Mouse (Mus musculus) CH12.LX (cell line): ENCODE data around the gene Rgs11. TPM values are rescaled to one million over a fixed set of nuclear protein-coding genes. Genes with fewer than 3 reads are reported as not detected.

Source experiments
- DNase-seq: peaks from one replicate; pipeline ENCODE4 v3.0.0-alpha.2; 2013; ENCODE audit errors: extremely low read depth
- H3K27ac ChIP-seq: 2 replicates; pipeline ENCODE4 v1.5.1; 2012; ENCODE audit warnings: low read depth, mild to moderate bottlenecking, control low read depth, moderate library complexity; ENCODE audit not compliant: insufficient read depth
- H3K27me3 ChIP-seq: replicated peaks from 2 replicates; pipeline ENCODE3; 2012; ENCODE audit warnings: inconsistent platforms
- H3K36me3 ChIP-seq, 2 experiments: replicated peaks in 1 of 2; 2 replicates each; pipeline versions ENCODE3 to v1.6.1; 2012; ENCODE audit warnings: inconsistent platforms in 1 of 2, low read length in 1 of 2, mild to moderate bottlenecking in 1 of 2, mixed read lengths in 1 of 2, moderate library complexity in 1 of 2; ENCODE audit not compliant: control insufficient read depth in 1 of 2, insufficient read depth in 1 of 2
- H3K4me1 ChIP-seq, 2 experiments: 2 replicates each; pipeline ENCODE4 v1.6.1; 2012; ENCODE audit warnings: inconsistent platforms in 1 of 2, moderate library complexity in 1 of 2; ENCODE audit not compliant: insufficient read depth in 2 of 2, control insufficient read depth in 1 of 2
- H3K4me2 ChIP-seq: 2 replicates; pipeline ENCODE4 v1.6.1; 2012; ENCODE audit warnings: low read depth, mild to moderate bottlenecking, control low read depth; ENCODE audit not compliant: poor library complexity, insufficient read depth, severe bottlenecking
- H3K4me3 ChIP-seq, 3 experiments: fragments of 150-350 bp in 1 of 3; sonication (generic) in 1 of 3; replicated peaks in 1 of 3; 2 replicates each; pipeline versions ENCODE3 to v1.5.1; 2011 to 2012; ENCODE audit warnings: low read depth in 2 of 3, low read length in 2 of 3, mild to moderate bottlenecking in 2 of 3, moderate library complexity in 2 of 3, control low read depth in 1 of 3, improper control_type of control experiment in 1 of 3, inconsistent platforms in 1 of 3, mixed read lengths in 1 of 3; ENCODE audit not compliant: poor library complexity in 1 of 3
- H3K79me2 ChIP-seq: replicated peaks from 2 replicates; pipeline ENCODE4 v1.6.1; 2012; ENCODE audit warnings: mild to moderate bottlenecking, moderate library complexity; ENCODE audit not compliant: control insufficient read depth, poor library complexity, insufficient read depth, severe bottlenecking; ENCODE audit errors: extremely low read depth
- H3K9ac ChIP-seq: 2 replicates; pipeline ENCODE4 v1.6.1; 2012; ENCODE audit warnings: low read depth, mild to moderate bottlenecking, control low read depth, moderate library complexity; ENCODE audit not compliant: insufficient read depth
- H3K9me3 ChIP-seq: replicated peaks from 2 replicates; pipeline ENCODE3; 2012; ENCODE audit warnings: low read length, inconsistent platforms, mixed read lengths
- BHLHE40 ChIP-seq: IDR thresholded peaks from 2 replicates; pipeline ENCODE4 v1.6.1; 2011; ENCODE audit warnings: mild to moderate bottlenecking, low read depth, low read length, improper control_type of control experiment
- CHD2 ChIP-seq: IDR thresholded peaks from 2 replicates; pipeline ENCODE4 v1.6.1; 2011; ENCODE audit warnings: low read length, improper control_type of control experiment
- CTCF ChIP-seq, 2 experiments: IDR thresholded peaks in 1 of 2; conservative IDR thresholded peaks in 1 of 2; 2 replicates each; pipeline ENCODE4 v1.5.1; 2011 to 2012; ENCODE audit warnings: low read depth in 2 of 2, low read length in 2 of 2, improper control_type of control experiment in 1 of 2, inconsistent platforms in 1 of 2, mild to moderate bottlenecking in 1 of 2, moderate library complexity in 1 of 2
- ETS1 ChIP-seq: conservative IDR thresholded peaks from 2 replicates; pipeline ENCODE4 v1.6.1; 2012; ENCODE audit warnings: low read depth, mild to moderate bottlenecking, inconsistent platforms, low read length, improper control_type of control experiment, moderate library complexity
- GABPA ChIP-seq: IDR thresholded peaks from 2 replicates; pipeline ENCODE4 v1.6.1; 2012; ENCODE audit warnings: low read depth, low read length, improper control_type of control experiment, inconsistent platforms; ENCODE audit not compliant: insufficient replicate concordance
- HCFC1 ChIP-seq: IDR thresholded peaks from 2 replicates; pipeline ENCODE4 v1.6.1; 2012; ENCODE audit warnings: low read depth, mild to moderate bottlenecking, inconsistent platforms, low read length, improper control_type of control experiment
- IRF4 ChIP-seq: IDR thresholded peaks from 2 replicates; pipeline ENCODE4 v1.6.1; 2014; ENCODE audit warnings: low read depth, mild to moderate bottlenecking, inconsistent platforms, low read length, improper control_type of control experiment
- JUND ChIP-seq: conservative IDR thresholded peaks from 2 replicates; pipeline ENCODE4 v1.6.1; 2011; ENCODE audit warnings: low read depth, low read length, improper control_type of control experiment
- KAT2A ChIP-seq: IDR thresholded peaks from 2 replicates; pipeline ENCODE4 v1.6.1; 2012; ENCODE audit warnings: low read length, improper control_type of control experiment, inconsistent platforms; ENCODE audit not compliant: insufficient replicate concordance
- MAFK ChIP-seq: IDR thresholded peaks from 2 replicates; pipeline ENCODE4 v1.6.1; 2011; ENCODE audit warnings: low read length, improper control_type of control experiment; ENCODE audit not compliant: insufficient replicate concordance
- MAX ChIP-seq: IDR thresholded peaks from 2 replicates; pipeline ENCODE4 v1.6.1; 2011; ENCODE audit warnings: low read length, improper control_type of control experiment
- MAZ ChIP-seq: IDR thresholded peaks from 2 replicates; pipeline ENCODE4 v1.6.1; 2012; ENCODE audit warnings: low read depth, mild to moderate bottlenecking, inconsistent platforms, low read length, improper control_type of control experiment, moderate library complexity
- MEF2A ChIP-seq: IDR thresholded peaks from 2 replicates; pipeline ENCODE4 v1.6.1; 2014; ENCODE audit warnings: low read depth, mild to moderate bottlenecking, inconsistent platforms, low read length, improper control_type of control experiment, borderline replicate concordance
- MXI1 ChIP-seq: IDR thresholded peaks from 2 replicates; pipeline ENCODE4 v1.6.1; 2011; ENCODE audit warnings: mild to moderate bottlenecking, low read depth, low read length, improper control_type of control experiment
- MYC ChIP-seq: IDR thresholded peaks from 2 replicates; pipeline ENCODE4 v1.6.1; 2011; ENCODE audit warnings: low read depth, mild to moderate bottlenecking, improper control_type of control experiment, low read length
- NELFE ChIP-seq: IDR thresholded peaks from 2 replicates; pipeline ENCODE4 v1.6.1; 2011; ENCODE audit warnings: low read depth, low read length, improper control_type of control experiment
- NRF1 ChIP-seq: IDR thresholded peaks from 2 replicates; pipeline ENCODE4 v1.6.1; 2014; ENCODE audit warnings: low read depth, mild to moderate bottlenecking, inconsistent platforms, low read length, improper control_type of control experiment, moderate library complexity
- POLR2A ChIP-seq: IDR thresholded peaks from 2 replicates; pipeline ENCODE4 v1.6.1; 2011; ENCODE audit warnings: low read depth, mild to moderate bottlenecking, improper control_type of control experiment, low read length
- RAD21 ChIP-seq: IDR thresholded peaks from 2 replicates; pipeline ENCODE4 v1.6.1; 2011; ENCODE audit warnings: low read depth, mild to moderate bottlenecking, low read length, improper control_type of control experiment, moderate library complexity
- SMC3 ChIP-seq: IDR thresholded peaks from 2 replicates; pipeline ENCODE4 v1.6.1; 2011; ENCODE audit warnings: low read depth, low read length, improper control_type of control experiment
- TBP ChIP-seq: conservative IDR thresholded peaks from 2 replicates; pipeline ENCODE4 v1.6.1; 2011; ENCODE audit warnings: low read depth, low read length, improper control_type of control experiment
- UBTF ChIP-seq: IDR thresholded peaks from 2 replicates; pipeline ENCODE4 v1.6.1; 2012; ENCODE audit warnings: low read depth, mild to moderate bottlenecking, inconsistent platforms, low read length, improper control_type of control experiment, moderate library complexity
- USF1 ChIP-seq: IDR thresholded peaks from 2 replicates; pipeline ENCODE4 v1.6.1; 2014; ENCODE audit warnings: low read depth, mild to moderate bottlenecking, inconsistent platforms, low read length, improper control_type of control experiment
- ZC3H11A ChIP-seq: IDR thresholded peaks from 2 replicates; pipeline ENCODE4 v1.6.1; 2012; ENCODE audit warnings: low read depth, mild to moderate bottlenecking, inconsistent platforms, low read length, improper control_type of control experiment
- ZNF384 ChIP-seq: IDR thresholded peaks from 2 replicates; pipeline ENCODE4 v1.6.1; 2012; ENCODE audit warnings: low read depth, low read length, improper control_type of control experiment, inconsistent platforms
- dilution Hi-C: fragments of 300-500 bp; cut with MboI; formaldehyde crosslinking; loops from 2 replicates; pipeline ENCODE4 v1.14.3; 2020; ENCODE audit warnings: low sequenced_read_pairs; ENCODE audit not compliant: extremely low pct_unique_long_range_greater_than_20kb, extremely low pct_ligation_motif_present
- in situ Hi-C: fragments of 300-500 bp; cut with MboI; formaldehyde crosslinking; loops from 3 replicates; pipeline ENCODE4 v1.14.3; 2019; ENCODE audit warnings: low sequenced_read_pairs, low pct_ligation_motif_present, low pct_unique_long_range_greater_than_20kb, mixed read lengths
- polyA plus RNA-seq: library from polyadenylated mRNA; unstranded; fragments of >175 nt; gene quantifications from 2 replicates; pipeline ENCODE4 v1.2.1, GENCODE M21; 2012; ENCODE audit warnings: low read depth; ENCODE audit not compliant: insufficient read length
- total RNA-seq, 2 experiments: library from RNA; depleted of rRNA; stranded (reverse); fragments of 300-350 nt in 1 of 2; fragments of >200 nt in 1 of 2; gene quantifications; 2 replicates each; pipeline ENCODE4 v1.2.3; 2012 to 2014

The Rgs11 gene
- total and polyA plus RNA-seq, 3 experiments = 0.13 to 8.1 (median 0.40) TPM

GRCm38 (mm10) chr17:26240990-26241389, 38.2 kb downstream of the Rgs11 start:
- Histone ChIP-seq H3K79me2 (no peaks in the 10 kb centered on the region), H3K9me3 (peaks cover 4% of the 10 kb centered on the region), H3K4me2 (no peak overlapping the region; the same call in 1 of the 2 replicates), H3K27me3 (no peaks in the 10 kb centered on the region), H3K36me3 (no peaks in the 10 kb centered on the region), H3K4me3 (no peak overlapping the region), H3K27ac (no peak overlapping the region), H3K9ac (no peak overlapping the region), H3K4me1 (peaks cover 0 to 22% of the 10 kb centered on the region in 2 experiments)
- TF ChIP-seq POLR2A = no peak
- no peak for TF ChIP-seq IRF4
- TF ChIP-seq MAFK = no peak
- no peak for TF ChIP-seq USF1
- no peak for TF ChIP-seq ETS1
- no peak for TF ChIP-seq GABPA
- TF ChIP-seq KAT2A = no peak
- TF ChIP-seq MYC = no peak
- TF ChIP-seq BHLHE40 = no peak
- TF ChIP-seq JUND = no peak
- no peak for TF ChIP-seq SMC3
- no peak for TF ChIP-seq MAX
- TF ChIP-seq ZC3H11A = no peak
- in situ Hi-C loops (loop anchor here (5.0 kb wide), 1 partner anchor 49 kb away; no protein-coding TSS in a partner anchor), dilution Hi-C loops (no loop called here)
- DNase-seq = no peak

- TF ChIP-seq RAD21 = peak; percentile 47
- TF ChIP-seq SMC3 = peak; percentile 36
- TF ChIP-seq ZNF384 = no peak
- 0 out of 2 replicates have a peak, but pooled peaks have one; percentile 46 for TF ChIP-seq NELFE
- 0 out of 2 replicates have a peak, but pooled peaks have one; percentile 50 for TF ChIP-seq UBTF
- TF ChIP-seq NRF1 = 0 out of 2 replicates have a peak, but pooled peaks have one; percentile 33
- no peak for TF ChIP-seq MAFK
- no peak for TF ChIP-seq CHD2
- peak; percentile 50; the same call in 1 of the 2 replicates for TF ChIP-seq MAZ
- TF ChIP-seq MXI1 = peak; percentile 37; the same call in 1 of the 2 replicates
- TF ChIP-seq CTCF (conservative IDR thresholded peaks at IDR 0.05 in 1 of 2, IDR thresholded peaks at IDR 0.05 in 1 of 2; ENCODE audit: low read depth in 2 of 2, low read length in 2 of 2) = peak in 1 of 2 experiments; percentile 60; a peak in 3 of 4 replicates
- no peak for TF ChIP-seq MEF2A
- no peak; the same call in 1 of the 2 replicates for TF ChIP-seq HCFC1
- TF ChIP-seq TBP = 0 out of 2 replicates have a peak, but pooled peaks have one; percentile 29
- Histone ChIP-seq H3K27me3 (peaks cover 9% of the 10 kb centered on the region), H3K4me2 (peak overlapping the region; percentile 39; the same call in 1 of the 2 replicates), H3K9me3 (peaks cover 6% of the 10 kb centered on the region), H3K36me3 (no peaks in the 10 kb centered on the region), H3K4me1 (peaks cover 0 to 22% of the 10 kb centered on the region in 2 experiments), H3K27ac (peak overlapping the region; percentile 2; the same call in 1 of the 2 replicates), H3K79me2 (no peaks in the 10 kb centered on the region), H3K9ac (peak overlapping the region; percentile 69), H3K4me3 (peak overlapping the region; percentile 71 to 88 (median 84))
- DNase-seq = peak; percentile 77
- in situ Hi-C loops (loop anchor here (5.0 kb wide), 1 partner anchor 51 kb away; no protein-coding TSS in a partner anchor), dilution Hi-C loops (no loop called here)
Observed at GRCm38 (mm10) chr17:26243471-26244100, 40.8 kb downstream of the Rgs11 start.
